Comparison of ENCODE assay signal across 8 mouse cellular contexts in genomic region chr17:74294426-74295025, GRCm38 (mm10). TPM values are rescaled to one million over a fixed set of nuclear protein-coding genes. Genes with fewer than 3 reads are reported as not detected.
DNase-seq lines count a peak whose midpoint lies in the region; ATAC-seq lines count a peak whose summit lies in the region.

No protein-coding gene starts in this region.

- no peaks in the 10 kb centered on the region for H3K9me3 ChIP-seq in hindbrain, embryonic 13.5 days

- peak; percentile 82 for ATAC-seq in hindbrain, embryonic 13.5 days (ENCODE audit: low FRiP score)

- peaks cover 33% of the 10 kb centered on the region for H3K4me1 ChIP-seq in hindbrain, embryonic 13.5 days (replicated peaks)

- peak overlapping the region; percentile 98 for H3K27ac ChIP-seq in hindbrain, embryonic 13.5 days

- H3K4me2 ChIP-seq in hindbrain, embryonic 13.5 days: peak overlapping the region; percentile 80

- H3K9ac ChIP-seq in hindbrain, embryonic 13.5 days: peak overlapping the region; percentile 95

- peak; percentile 94 for DNase-seq in Muller cell, postnatal 12 days (ENCODE audit: inconsistent ontology term)
- peak; percentile 77 to 83 for DNase-seq in cerebellum, postnatal 10 days
- peak; percentile 39 to 60 for DNase-seq in frontal cortex, postnatal 14 days (ENCODE audit: low spot score in 2 of 2)
- DNase-seq in left cerebral cortex, adult 11 months (ENCODE audit: low spot score): peak; percentile 52
- DNase-seq in lung, postnatal 25 days (ENCODE audit: low spot score): peak; percentile 90
- peak; percentile 74 for DNase-seq in retina, embryonic 14.5 days (ENCODE audit: low spot score)
- peak; percentile 79 to 85 for DNase-seq in thymus, postnatal 36 days

- no peaks in the 10 kb centered on the region for H3K27me3 ChIP-seq in hindbrain, embryonic 13.5 days

- peaks cover 10% of the 10 kb centered on the region for H3K36me3 ChIP-seq in hindbrain, embryonic 13.5 days

- H3K4me3 ChIP-seq in hindbrain, embryonic 13.5 days: peak overlapping the region; percentile 95

- WGBS in hindbrain, embryonic 13.5 days: under 1% methylated on average over 61 of the region's 80 CpGs

RNA-seq across cellular contexts. Expression of gene Memo1, which starts 0.8 kb away (rescaled TPM):
- polyA plus RNA-seq in hindbrain, embryonic 13.5 days (2015; fragmentation: Nextera tagmentation; extraction: Ambion mirVana): 64.0 and 66.7 TPM in 2 replicates

RNA-seq across cellular contexts. Expression of gene Dpy30, which starts 29.2 kb away (rescaled TPM):
- polyA plus RNA-seq in hindbrain, embryonic 13.5 days (2015; fragmentation: Nextera tagmentation; extraction: Ambion mirVana): 215 and 218 TPM in 2 replicates

RNA-seq across cellular contexts. Expression of gene Spast, which starts 44.3 kb away (rescaled TPM):
- polyA plus RNA-seq in hindbrain, embryonic 13.5 days (2015; fragmentation: Nextera tagmentation; extraction: Ambion mirVana): 25.9 and 27.1 TPM in 2 replicates

Comparison
In these comparisons a context has a peak if more than half of its experiments do, and no peak if none do; other contexts are left out.
1. Peak in every context shown above with its lines: DNase-seq, ATAC-seq, H3K4me3 ChIP-seq and H3K27ac ChIP-seq.